Mouse (Mus musculus): Measurements from ENCODE around the gene Ank3. TPM values are rescaled to one million over a fixed set of nuclear protein-coding genes. Genes with fewer than 3 reads are reported as not detected.

The Ank3 gene
- polyA plus RNA-seq, 1 experiment from 2014 or later: 7.1 TPM

- no peaks in the 10 kb centered on the region for H3K27me3 ChIP-seq (ENCODE audit: insufficient read depth, low read length)
- DNase-seq (no peak), ATAC-seq (no peak)
- no peak overlapping the region for H3K4me2 ChIP-seq (ENCODE audit: low read depth, low read length)
- no peaks in the 10 kb centered on the region for H3K4me1 ChIP-seq (ENCODE audit: insufficient read depth)
- H3K27ac ChIP-seq (ENCODE audit: low read depth): no peak overlapping the region
- no peak overlapping the region for H3K9ac ChIP-seq (replicated peaks)
- TF ChIP-seq EP300 (IDR thresholded peaks at IDR 0.05; ENCODE audit: low read depth): no peak
- TF ChIP-seq CTCF (IDR thresholded peaks at IDR 0.05; ENCODE audit: low read depth): no peak
- no peaks in the 10 kb centered on the region for H3K36me3 ChIP-seq (replicated peaks; ENCODE audit: insufficient read depth, low read length)
- H3K9me3 ChIP-seq (ENCODE audit: low read length): no peaks in the 10 kb centered on the region
- H3K4me3 ChIP-seq (ENCODE audit: low read depth, low read length): no peak overlapping the region
- 78% methylated on average over 4 of the region's 4 CpGs for WGBS (ENCODE audit: insufficient replicate concordance)
Measured at GRCm38 (mm10) chr10:69790606-69791005, 392.0 kb downstream of the Ank3 start.

- no peak for DNase-seq
- H3K9ac ChIP-seq (replicated peaks): no peak overlapping the region
- H3K4me1 ChIP-seq (ENCODE audit: insufficient read depth): no peaks in the 10 kb centered on the region
- H3K4me2 ChIP-seq (ENCODE audit: low read depth, low read length): no peak overlapping the region
- H3K4me3 ChIP-seq (ENCODE audit: low read depth, low read length): no peak overlapping the region
- no peak overlapping the region for H3K27ac ChIP-seq (ENCODE audit: low read depth)
- no peaks in the 10 kb centered on the region for H3K27me3 ChIP-seq (ENCODE audit: insufficient read depth, low read length)
- TF ChIP-seq EP300 (IDR thresholded peaks at IDR 0.05; ENCODE audit: low read depth) (no peak), CTCF (IDR thresholded peaks at IDR 0.05; ENCODE audit: low read depth) (no peak)
- 48% methylated on average over 7 of the region's 7 CpGs for WGBS (ENCODE audit: insufficient replicate concordance)
- H3K9me3 ChIP-seq (ENCODE audit: low read length): no peaks in the 10 kb centered on the region
- no peaks in the 10 kb centered on the region for H3K36me3 ChIP-seq (replicated peaks; ENCODE audit: insufficient read depth, low read length)
- no peak for ATAC-seq
Measured at GRCm38 (mm10) chr10:69791951-69792350, 393.4 kb downstream of the Ank3 start.

- Histone ChIP-seq H3K36me3 (replicated peaks; ENCODE audit: insufficient read depth, low read length) (no peaks in the 10 kb centered on the region), H3K27me3 (ENCODE audit: insufficient read depth, low read length) (no peaks in the 10 kb centered on the region), H3K4me1 (ENCODE audit: insufficient read depth) (no peaks in the 10 kb centered on the region), H3K27ac (ENCODE audit: low read depth) (no peak overlapping the region), H3K4me3 (ENCODE audit: low read depth, low read length) (no peak overlapping the region), H3K9ac (replicated peaks) (no peak overlapping the region), H3K9me3 (ENCODE audit: low read length) (no peaks in the 10 kb centered on the region), H3K4me2 (ENCODE audit: low read depth, low read length) (no peak overlapping the region)
- DNase-seq (no peak), ATAC-seq (no peak)
- TF ChIP-seq CTCF (IDR thresholded peaks at IDR 0.05; ENCODE audit: low read depth) (no peak), EP300 (IDR thresholded peaks at IDR 0.05; ENCODE audit: low read depth) (no peak)
- WGBS (ENCODE audit: insufficient replicate concordance): 84% methylated on average over 9 of the region's 9 CpGs
Measured at GRCm38 (mm10) chr10:69792400-69792799, 393.8 kb downstream of the Ank3 start.

GRCm38 (mm10) chr10:69793079-69793478, 394.5 kb downstream of the Ank3 start:
- 49% methylated on average over 9 of the region's 9 CpGs for WGBS (ENCODE audit: insufficient replicate concordance)
- Histone ChIP-seq H3K9me3 (ENCODE audit: low read length) (no peaks in the 10 kb centered on the region), H3K36me3 (replicated peaks; ENCODE audit: insufficient read depth, low read length) (no peaks in the 10 kb centered on the region), H3K4me2 (ENCODE audit: low read depth, low read length) (no peak overlapping the region), H3K4me1 (ENCODE audit: insufficient read depth) (no peaks in the 10 kb centered on the region), H3K27me3 (ENCODE audit: insufficient read depth, low read length) (no peaks in the 10 kb centered on the region), H3K9ac (replicated peaks) (no peak overlapping the region), H3K4me3 (ENCODE audit: low read depth, low read length) (no peak overlapping the region), H3K27ac (ENCODE audit: low read depth) (no peak overlapping the region)
- TF ChIP-seq EP300 (IDR thresholded peaks at IDR 0.05; ENCODE audit: low read depth) (no peak), CTCF (IDR thresholded peaks at IDR 0.05; ENCODE audit: low read depth) (peak; percentile 64)
- ATAC-seq (peak; percentile 44; the same call in 1 of the 2 replicates), DNase-seq (peak; percentile 38)

- WGBS (ENCODE audit: insufficient replicate concordance): 61% methylated on average over 3 of the region's 3 CpGs
- no peak for ATAC-seq
Measured at GRCm38 (mm10) chr10:69795656-69796055, 397.1 kb downstream of the Ank3 start.

GRCm38 (mm10) chr10:69796421-69796886, 397.9 kb downstream of the Ank3 start:
- H3K27me3 ChIP-seq (ENCODE audit: insufficient read depth, low read length): no peaks in the 10 kb centered on the region
- DNase-seq: no peak

More at GRCm38 (mm10) chr10:69795656-69796055, 397.1 kb downstream of the Ank3 start:
- Histone ChIP-seq H3K4me3 (ENCODE audit: low read depth, low read length) (no peak overlapping the region), H3K27me3 (ENCODE audit: insufficient read depth, low read length) (no peaks in the 10 kb centered on the region), H3K27ac (ENCODE audit: low read depth) (no peak overlapping the region), H3K9me3 (ENCODE audit: low read length) (no peaks in the 10 kb centered on the region), H3K4me2 (ENCODE audit: low read depth, low read length) (no peak overlapping the region), H3K36me3 (replicated peaks; ENCODE audit: insufficient read depth, low read length) (no peaks in the 10 kb centered on the region), H3K9ac (replicated peaks) (no peak overlapping the region), H3K4me1 (ENCODE audit: insufficient read depth) (no peaks in the 10 kb centered on the region)
- no peak for DNase-seq
- TF ChIP-seq EP300 (IDR thresholded peaks at IDR 0.05; ENCODE audit: low read depth) (no peak), CTCF (IDR thresholded peaks at IDR 0.05; ENCODE audit: low read depth) (no peak)

More at GRCm38 (mm10) chr10:69796421-69796886, 397.9 kb downstream of the Ank3 start:
- TF ChIP-seq CTCF (IDR thresholded peaks at IDR 0.05; ENCODE audit: low read depth) (no peak), EP300 (IDR thresholded peaks at IDR 0.05; ENCODE audit: low read depth) (no peak)
- no peaks in the 10 kb centered on the region for H3K9me3 ChIP-seq (ENCODE audit: low read length)
- no peaks in the 10 kb centered on the region for H3K36me3 ChIP-seq (replicated peaks; ENCODE audit: insufficient read depth, low read length)
- no peak overlapping the region for H3K4me2 ChIP-seq (ENCODE audit: low read depth, low read length)
- no peak overlapping the region for H3K4me3 ChIP-seq (ENCODE audit: low read depth, low read length)
- no peak overlapping the region for H3K27ac ChIP-seq (ENCODE audit: low read depth)
- no peaks in the 10 kb centered on the region for H3K4me1 ChIP-seq (ENCODE audit: insufficient read depth)
- ATAC-seq: no peak
- H3K9ac ChIP-seq (replicated peaks): no peak overlapping the region
- WGBS (ENCODE audit: insufficient replicate concordance): 27% methylated on average over 8 of the region's 8 CpGs

All from liver, postnatal 0 days (tissue).